20 mouse cellular contexts compared by ENCODE assay signal in the genomic region with DNA sequence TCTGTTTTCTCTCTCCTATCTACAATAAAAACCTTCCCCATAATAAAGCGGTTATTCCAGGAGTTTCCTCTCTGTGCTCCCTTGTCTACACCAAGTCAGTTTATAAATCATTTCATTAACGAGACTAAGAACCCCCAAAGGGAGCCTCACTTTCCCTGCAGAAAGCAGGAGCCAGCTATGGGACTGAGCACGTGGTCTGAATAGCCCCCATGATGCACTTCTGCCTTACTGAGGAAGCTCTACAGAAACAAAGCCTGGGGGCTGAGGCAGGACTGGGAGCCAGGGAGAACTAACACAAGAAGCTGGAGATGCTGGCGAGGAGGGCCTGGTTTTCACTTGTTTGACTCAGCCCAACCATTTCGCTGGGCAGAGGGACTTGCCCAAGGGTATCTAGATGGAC. TPM values are rescaled to one million over a fixed set of nuclear protein-coding genes. Genes with fewer than 3 reads are reported as not detected.
DNase-seq lines count a peak whose midpoint lies in the region; ATAC-seq and TF ChIP-seq lines count a peak whose summit lies in the region.
"Had no signal": no experiment of that assay in that cellular context is flagged by ENCODE, and none has a peak within 500 bp of the region (broad histone marks: within the 10 kb centered on the region; RNA-seq: fewer than 3 reads in every experiment).

No protein-coding gene starts in this region.

- no peaks in the 10 kb centered on the region for H3K4me1 ChIP-seq in hindbrain, postnatal 0 days (ENCODE audit: insufficient read depth, low read length)
- no peaks in the 10 kb centered on the region for H3K4me1 ChIP-seq in hindbrain, embryonic 14.5 days (replicated peaks; ENCODE audit: control insufficient read depth, insufficient read depth, low read length)
- H3K4me1 ChIP-seq in midbrain, embryonic 13.5 days (replicated peaks) = peaks cover 15% of the 10 kb centered on the region
- H3K4me1 ChIP-seq in midbrain, embryonic 15.5 days = 0 out of 2 replicates have a peak, but pooled peaks cover 8% of the 10 kb centered on the region
- H3K4me1 ChIP-seq in liver, embryonic 15.5 days (replicated peaks) = peaks cover 74% of the 10 kb centered on the region

- no peak overlapping the region for H3K27ac ChIP-seq in hindbrain, postnatal 0 days
- no peak overlapping the region for H3K27ac ChIP-seq in hindbrain, embryonic 14.5 days
- peak overlapping the region; percentile 35; the same call in 1 of the 2 replicates for H3K27ac ChIP-seq in midbrain, embryonic 13.5 days
- H3K27ac ChIP-seq in midbrain, embryonic 15.5 days = no peak overlapping the region
- H3K27ac ChIP-seq in liver, embryonic 15.5 days (replicated peaks) = peak overlapping the region; percentile 48; the same call in 1 of the 2 replicates

- H3K4me3 ChIP-seq in hindbrain, postnatal 0 days (ENCODE audit: low read length) = no peak overlapping the region
- H3K4me3 ChIP-seq in hindbrain, embryonic 14.5 days (replicated peaks; ENCODE audit: low read length) = no peak overlapping the region
- no peak overlapping the region for H3K4me3 ChIP-seq in midbrain, embryonic 13.5 days (replicated peaks)
- H3K4me3 ChIP-seq in midbrain, embryonic 15.5 days = no peak overlapping the region
- H3K4me3 ChIP-seq in liver, embryonic 15.5 days (replicated peaks) = no peak overlapping the region

- no peaks in the 10 kb centered on the region for H3K27me3 ChIP-seq in hindbrain, postnatal 0 days (ENCODE audit: insufficient read depth, low read length)
- no peaks in the 10 kb centered on the region for H3K27me3 ChIP-seq in hindbrain, embryonic 14.5 days (ENCODE audit: control insufficient read depth, insufficient read depth, low read length)
- H3K27me3 ChIP-seq in midbrain, embryonic 13.5 days = peaks cover 23% of the 10 kb centered on the region; the same call in 1 of the 2 replicates
- H3K27me3 ChIP-seq in midbrain, embryonic 15.5 days (replicated peaks) = no peaks in the 10 kb centered on the region
- H3K27me3 ChIP-seq in liver, embryonic 15.5 days = no peaks in the 10 kb centered on the region

- 59% methylated on average over 5 of the region's 5 CpGs for WGBS in hindbrain, postnatal 0 days
- 46% methylated on average over 5 of the region's 5 CpGs for WGBS in hindbrain, embryonic 14.5 days
- WGBS in midbrain, embryonic 13.5 days = 55% methylated on average over 5 of the region's 5 CpGs
- WGBS in midbrain, embryonic 15.5 days = 48% methylated on average over 5 of the region's 5 CpGs
- WGBS in liver, embryonic 15.5 days (ENCODE audit: insufficient replicate concordance) = 69% methylated on average over 5 of the region's 5 CpGs

- TF ChIP-seq CTCF in hindbrain, postnatal 0 days (IDR thresholded peaks at IDR 0.05; ENCODE audit: low read depth) = no peak

- peak; percentile 24 for DNase-seq in hindbrain, postnatal 0 days (ENCODE audit: low spot score)
- DNase-seq in hindbrain, embryonic 14.5 days (ENCODE audit: low spot score) = no peak
- peak; percentile 40 for DNase-seq in forelimb bud, embryonic 11.5 days (ENCODE audit: low read depth, low spot score)
- DNase-seq in cerebellum, postnatal 36 days = no peak
- DNase-seq: adrenal gland, postnatal 10 days; cerebellum, postnatal 25 days; gastrocnemius, postnatal 25 days; heart, postnatal 4 days; right cerebral cortex, adult 18-20 months; spleen, adult 18-20 months; thymus, postnatal 4 days had no signal

- H3K9ac ChIP-seq in hindbrain, postnatal 0 days (replicated peaks; ENCODE audit: low read length) = no peak overlapping the region
- H3K9ac ChIP-seq in hindbrain, embryonic 14.5 days = no peak overlapping the region
- no peak overlapping the region for H3K9ac ChIP-seq in midbrain, embryonic 13.5 days (replicated peaks)
- no peak overlapping the region for H3K9ac ChIP-seq in midbrain, embryonic 15.5 days
- no peak overlapping the region for H3K9ac ChIP-seq in liver, embryonic 15.5 days

- no peak overlapping the region for H3K4me2 ChIP-seq in hindbrain, postnatal 0 days (ENCODE audit: low read depth, low read length)
- no peak overlapping the region for H3K4me2 ChIP-seq in hindbrain, embryonic 14.5 days (replicated peaks)
- H3K4me2 ChIP-seq in midbrain, embryonic 13.5 days (replicated peaks) = no peak overlapping the region
- no peak overlapping the region for H3K4me2 ChIP-seq in midbrain, embryonic 15.5 days
- no peak overlapping the region for H3K4me2 ChIP-seq in liver, embryonic 15.5 days
- H3K4me2 ChIP-seq: heart, embryonic 11.5 days had no signal

- H3K36me3 ChIP-seq in hindbrain, postnatal 0 days (ENCODE audit: insufficient read depth, low read length) = peaks cover 28% of the 10 kb centered on the region
- peaks cover 30% of the 10 kb centered on the region for H3K36me3 ChIP-seq in hindbrain, embryonic 14.5 days (replicated peaks; ENCODE audit: control insufficient read depth, insufficient read depth)
- H3K36me3 ChIP-seq in midbrain, embryonic 13.5 days = peaks cover 32% of the 10 kb centered on the region
- H3K36me3 ChIP-seq in midbrain, embryonic 15.5 days (replicated peaks) = peaks cover 7% of the 10 kb centered on the region; the same call in 1 of the 2 replicates
- H3K36me3 ChIP-seq in liver, embryonic 15.5 days (replicated peaks) = peaks cover 87% of the 10 kb centered on the region

- no peak for ATAC-seq in hindbrain, postnatal 0 days
- no peak for ATAC-seq in hindbrain, embryonic 14.5 days (ENCODE audit: low FRiP score)
- no peak for ATAC-seq in midbrain, embryonic 13.5 days
- no peak for ATAC-seq in midbrain, embryonic 15.5 days (replicated peaks)
- no peak for ATAC-seq in liver, embryonic 15.5 days (ENCODE audit: insufficient read depth)
- ATAC-seq: midbrain, embryonic 16.5 days had no signal

- no peaks in the 10 kb centered on the region for H3K9me3 ChIP-seq in hindbrain, postnatal 0 days (ENCODE audit: low read length)
- H3K9me3 ChIP-seq in hindbrain, embryonic 14.5 days (ENCODE audit: control insufficient read depth, low read length) = no peaks in the 10 kb centered on the region
- H3K9me3 ChIP-seq in midbrain, embryonic 13.5 days = no peaks in the 10 kb centered on the region
- H3K9me3 ChIP-seq in midbrain, embryonic 15.5 days = no peaks in the 10 kb centered on the region
- no peaks in the 10 kb centered on the region for H3K9me3 ChIP-seq in liver, embryonic 15.5 days (replicated peaks)
- H3K9me3 ChIP-seq: G1E had no signal

RNA-seq across cellular contexts. Expression of gene BC017158, which starts 13.9 kb away (rescaled TPM):
- 34.9 and 35.1 TPM in 2 replicates for total RNA-seq in hindbrain, postnatal 0 days (2014; rRNA removed)
- 15.9 and 16.8 TPM in 2 replicates for polyA plus RNA-seq in hindbrain, postnatal 0 days (2015; fragmentation: Nextera tagmentation; extraction: Ambion mirVana)
- 23.6 and 23.9 TPM in 2 replicates for polyA plus RNA-seq in hindbrain, embryonic 14.5 days (2014; fragmentation: Nextera tagmentation; extraction: Ambion mirVana)
- polyA plus RNA-seq in midbrain, embryonic 13.5 days (2015; fragmentation: Nextera tagmentation; extraction: Ambion mirVana) = 17.5 and 17.7 TPM in 2 replicates
- 21.6 and 24.6 TPM in 2 replicates for polyA plus RNA-seq in midbrain, embryonic 15.5 days (2015; fragmentation: Nextera tagmentation; extraction: Ambion mirVana)
- polyA plus RNA-seq in liver, embryonic 15.5 days (2015; fragmentation: Nextera tagmentation; extraction: Ambion mirVana) = 20.3 and 22.0 TPM in 2 replicates

RNA-seq across cellular contexts. Expression of gene Slc5a2, which starts 18.6 kb away (rescaled TPM):
- not detected in 2 replicates for total RNA-seq in hindbrain, postnatal 0 days (2014; rRNA removed)
- polyA plus RNA-seq in hindbrain, postnatal 0 days (2015; fragmentation: Nextera tagmentation; extraction: Ambion mirVana) = 0.38 and 0.42 TPM in 2 replicates
- polyA plus RNA-seq in hindbrain, embryonic 14.5 days (2014; fragmentation: Nextera tagmentation; extraction: Ambion mirVana) = 0.23 TPM in 1 of 2 replicates, not detected in the other
- not detected in 2 replicates for polyA plus RNA-seq in midbrain, embryonic 13.5 days (2015; fragmentation: Nextera tagmentation; extraction: Ambion mirVana)
- 0.12 TPM in 1 of 2 replicates, not detected in the other for polyA plus RNA-seq in midbrain, embryonic 15.5 days (2015; fragmentation: Nextera tagmentation; extraction: Ambion mirVana)
- 1.4 and 2.1 TPM in 2 replicates for polyA plus RNA-seq in liver, embryonic 15.5 days (2015; fragmentation: Nextera tagmentation; extraction: Ambion mirVana)
- total RNA-seq: gastrocnemius, postnatal 25 days; heart, postnatal 4 days; layer of hippocampus, adult 8-10 months; left cerebral cortex, postnatal 10 days; neutrophil, adult 5-6 weeks had no signal
- polyA plus RNA-seq: midbrain, embryonic 16.5 days had no signal

RNA-seq across cellular contexts. Expression of gene Tgfb1i1, which starts 37.4 kb away (rescaled TPM):
- total RNA-seq in hindbrain, postnatal 0 days (2014; rRNA removed) = 19.8 and 20.6 TPM in 2 replicates
- polyA plus RNA-seq in hindbrain, postnatal 0 days (2015; fragmentation: Nextera tagmentation; extraction: Ambion mirVana) = 22.7 and 23.3 TPM in 2 replicates
- 23.5 and 27.8 TPM in 2 replicates for polyA plus RNA-seq in hindbrain, embryonic 14.5 days (2014; fragmentation: Nextera tagmentation; extraction: Ambion mirVana)
- polyA plus RNA-seq in midbrain, embryonic 13.5 days (2015; fragmentation: Nextera tagmentation; extraction: Ambion mirVana) = 21.7 and 23.0 TPM in 2 replicates
- 23.3 and 24.2 TPM in 2 replicates for polyA plus RNA-seq in midbrain, embryonic 15.5 days (2015; fragmentation: Nextera tagmentation; extraction: Ambion mirVana)
- polyA plus RNA-seq in liver, embryonic 15.5 days (2015; fragmentation: Nextera tagmentation; extraction: Ambion mirVana) = 10.9 and 11.7 TPM in 2 replicates

RNA-seq across cellular contexts. Expression of gene 9130023H24Rik, which starts 46.2 kb away (rescaled TPM):
- 5.6 and 7.5 TPM in 2 replicates for total RNA-seq in hindbrain, postnatal 0 days (2014; rRNA removed)
- 4.3 and 5.1 TPM in 2 replicates for polyA plus RNA-seq in hindbrain, postnatal 0 days (2015; fragmentation: Nextera tagmentation; extraction: Ambion mirVana)
- polyA plus RNA-seq in hindbrain, embryonic 14.5 days (2014; fragmentation: Nextera tagmentation; extraction: Ambion mirVana) = 7.4 and 8.7 TPM in 2 replicates
- 11.0 and 11.5 TPM in 2 replicates for polyA plus RNA-seq in midbrain, embryonic 13.5 days (2015; fragmentation: Nextera tagmentation; extraction: Ambion mirVana)
- polyA plus RNA-seq in midbrain, embryonic 15.5 days (2015; fragmentation: Nextera tagmentation; extraction: Ambion mirVana) = 8.1 and 8.5 TPM in 2 replicates
- 1.9 and 2.4 TPM in 2 replicates for polyA plus RNA-seq in liver, embryonic 15.5 days (2015; fragmentation: Nextera tagmentation; extraction: Ambion mirVana)

RNA-seq across cellular contexts. Expression of gene Armc5, which starts 46.9 kb away (rescaled TPM):
- 21.1 and 27.6 TPM in 2 replicates for total RNA-seq in hindbrain, postnatal 0 days (2014; rRNA removed)
- 15.2 and 16.4 TPM in 2 replicates for polyA plus RNA-seq in hindbrain, postnatal 0 days (2015; fragmentation: Nextera tagmentation; extraction: Ambion mirVana)
- 9.1 and 10.7 TPM in 2 replicates for polyA plus RNA-seq in hindbrain, embryonic 14.5 days (2014; fragmentation: Nextera tagmentation; extraction: Ambion mirVana)
- 12.5 and 13.9 TPM in 2 replicates for polyA plus RNA-seq in midbrain, embryonic 13.5 days (2015; fragmentation: Nextera tagmentation; extraction: Ambion mirVana)
- polyA plus RNA-seq in midbrain, embryonic 15.5 days (2015; fragmentation: Nextera tagmentation; extraction: Ambion mirVana) = 14.2 and 16.2 TPM in 2 replicates
- 6.9 and 9.0 TPM in 2 replicates for polyA plus RNA-seq in liver, embryonic 15.5 days (2015; fragmentation: Nextera tagmentation; extraction: Ambion mirVana)

Comparison
In these comparisons a context has a peak if more than half of its experiments do, and no peak if none do; other contexts are left out.
1. DNase-seq: peak in hindbrain, postnatal 0 days (single experiment) and forelimb bud, embryonic 11.5 days (single experiment); none in hindbrain, embryonic 14.5 days (single experiment) and cerebellum, postnatal 36 days (0 of 2).
2. H3K27ac ChIP-seq: peak in midbrain, embryonic 13.5 days (single experiment) and liver, embryonic 15.5 days (single experiment); none in hindbrain, postnatal 0 days (single experiment), hindbrain, embryonic 14.5 days (single experiment) and midbrain, embryonic 15.5 days (single experiment).